Mouse (Mus musculus) hindbrain, embryonic 12.5 days (tissue): ENCODE data around the gene Mdn1. TPM values are rescaled to one million over a fixed set of nuclear protein-coding genes. Genes with fewer than 3 reads are reported as not detected.

Experiments
- ATAC-seq: fragments of 200-750 bp; cut with Nextera tagmentation; 2 replicates; pipeline ENCODE4 v1.8.0; 2017; ENCODE audit warnings: moderate TSS enrichment; ENCODE audit not compliant: low FRiP score
- H3K27ac ChIP-seq: fragments of 300-500 bp; sonication (generic); 2 replicates; pipeline ENCODE4 v1.5.1; 2016; ENCODE audit warnings: mild to moderate bottlenecking
- H3K27me3 ChIP-seq: fragments of 300-500 bp; sonication (generic); 2 replicates; pipeline ENCODE4 v1.6.1; 2016; ENCODE audit warnings: mild to moderate bottlenecking
- H3K36me3 ChIP-seq: fragments of 300-500 bp; sonication (generic); 2 replicates; pipeline ENCODE4 v1.6.1; 2016; ENCODE audit warnings: mild to moderate bottlenecking
- H3K4me1 ChIP-seq: fragments of 300-500 bp; sonication (generic); 2 replicates; pipeline ENCODE4 v1.6.1; 2016
- H3K4me2 ChIP-seq: fragments of 300-500 bp; sonication (generic); replicated peaks from 2 replicates; pipeline ENCODE4 v1.6.1; 2016; ENCODE audit warnings: mild to moderate bottlenecking
- H3K4me3 ChIP-seq: fragments of 300-500 bp; sonication (generic); 2 replicates; pipeline ENCODE4 v1.5.1; 2016; ENCODE audit warnings: mild to moderate bottlenecking
- H3K9ac ChIP-seq: fragments of 300-500 bp; sonication (generic); 2 replicates; pipeline ENCODE4 v1.6.1; 2016; ENCODE audit warnings: mild to moderate bottlenecking, moderate library complexity
- H3K9me3 ChIP-seq: fragments of 300-500 bp; sonication (generic); replicated peaks from 2 replicates; pipeline ENCODE4 v1.6.1; 2016; ENCODE audit warnings: mild to moderate bottlenecking
- WGBS: fragments of 180-500 bp; shearing (Covaris S2); methylation state at CpG from one replicate; pipeline ENCODE4 v1.1.7; 2016; 5-methylcytosine and 5-hydroxymethylcytosine counted together
- polyA plus RNA-seq: library from polyadenylated mRNA; unstranded; fragments of >200 nt; fragmentation: Nextera tagmentation; extraction: Ambion mirVana; gene quantifications from 2 replicates; pipeline ENCODE4 v1.2.1, GENCODE M21; 2016

The Mdn1 gene
- 15.9 and 17.5 TPM in 2 replicates for polyA plus RNA-seq

DNA sequence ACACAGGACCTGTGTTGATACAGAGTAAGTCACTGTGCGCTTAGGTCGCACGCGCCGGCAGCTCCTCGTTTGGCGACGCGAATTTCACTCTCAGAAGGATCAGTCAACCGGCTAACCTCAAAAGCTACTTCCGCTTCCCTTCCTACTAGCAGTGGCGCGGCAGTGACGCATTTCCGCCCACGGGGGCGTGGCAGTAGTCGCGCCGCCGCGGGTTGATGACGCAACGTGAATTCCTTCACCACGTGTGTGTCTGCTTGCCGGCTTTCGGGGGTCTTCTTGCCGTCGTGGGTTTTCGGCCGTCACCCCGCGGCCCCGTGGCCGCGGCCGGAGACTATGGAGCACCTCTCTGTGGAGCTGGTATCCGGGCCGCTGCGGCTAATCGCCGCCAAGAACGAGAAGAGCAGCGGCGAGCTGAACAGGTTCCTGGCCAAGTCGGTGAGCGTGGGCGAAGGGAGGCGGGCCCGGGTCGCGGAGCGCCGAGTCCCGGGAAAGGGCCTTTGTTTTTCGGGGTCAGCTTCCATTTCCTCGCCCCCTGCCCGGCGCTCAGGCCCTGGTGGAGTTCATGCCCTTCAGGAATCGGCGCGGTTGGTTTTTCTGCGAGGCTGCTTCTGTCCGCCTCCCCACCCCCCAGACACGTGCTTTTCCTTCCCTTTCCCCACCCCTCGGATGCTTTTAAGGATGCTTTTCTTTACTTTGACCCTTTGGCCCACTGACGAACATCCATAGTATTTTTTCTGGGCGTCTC is at the start of gene Mdn1:
Gene Mdn1 (plus strand): TSS at position 202 of the 745 bp plus-strand sequence.
- under 1% methylated on average over 67 of the region's 68 CpGs for WGBS

DNA sequence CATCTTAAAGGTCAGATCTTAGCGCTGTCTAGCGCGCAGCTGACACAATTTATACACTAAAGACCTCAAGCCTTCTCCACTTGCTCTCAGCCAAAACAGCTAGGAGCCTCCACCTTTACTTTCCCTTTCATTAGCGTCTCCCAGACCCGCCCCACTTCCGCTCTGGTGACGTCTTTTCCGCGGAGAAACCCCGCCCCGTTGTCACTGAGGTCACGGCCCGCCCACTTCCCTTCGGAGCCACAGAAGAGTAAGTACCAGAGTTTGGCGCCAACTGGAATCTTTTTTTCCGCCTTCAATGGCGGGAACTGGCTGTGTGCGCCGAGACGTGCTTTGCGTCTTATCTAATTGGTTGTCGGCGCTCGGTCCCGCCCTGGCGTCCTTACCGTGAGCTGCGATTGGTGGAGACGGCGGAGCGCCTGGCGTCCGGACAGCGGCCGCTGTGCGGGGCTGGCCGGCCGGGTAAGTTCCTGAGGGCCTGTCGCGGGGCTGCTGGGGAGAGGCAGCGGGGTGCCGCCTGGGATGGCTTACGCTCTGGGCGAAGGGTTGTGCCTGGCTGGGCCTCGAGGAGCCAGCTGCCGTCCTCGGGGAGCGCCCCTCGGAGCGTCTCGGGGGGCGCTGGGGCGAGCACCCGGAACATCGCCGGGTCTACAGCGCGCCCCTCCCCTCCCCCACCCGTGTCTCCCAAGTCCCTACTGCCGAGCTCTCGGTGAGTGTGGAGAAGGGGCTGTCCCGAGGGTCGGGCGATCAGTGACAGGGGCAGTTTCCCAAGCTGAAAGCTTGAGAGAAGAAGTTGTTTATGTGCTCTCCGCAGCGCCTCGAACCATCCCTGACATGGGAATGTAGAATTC is 41.7 kb upstream of the Mdn1 start, which contains the start of gene Casp8ap2:
Gene Casp8ap2 (plus strand): TSS at position 418 of the 848 bp plus-strand sequence.
- ATAC-seq: peak; percentile 100

More for the DNA sequence above, at the start of gene Mdn1:
- H3K36me3 ChIP-seq: peaks cover 10% of the 10 kb centered on the region; the same call in 1 of the 2 replicates
- peak within 1 kb of the TSS; percentile 95 for H3K4me3 ChIP-seq
- no peaks in the 10 kb centered on the region for H3K27me3 ChIP-seq
- H3K9ac ChIP-seq: peak within 1 kb of the TSS; percentile 76
- peaks cover 7% of the 10 kb centered on the region for H3K4me1 ChIP-seq
- peak within 1 kb of the TSS; percentile 76 for H3K27ac ChIP-seq
- ATAC-seq: peak; percentile 93
- H3K4me2 ChIP-seq: peak within 1 kb of the TSS; percentile 80
- no peaks in the 10 kb centered on the region for H3K9me3 ChIP-seq

DNA sequence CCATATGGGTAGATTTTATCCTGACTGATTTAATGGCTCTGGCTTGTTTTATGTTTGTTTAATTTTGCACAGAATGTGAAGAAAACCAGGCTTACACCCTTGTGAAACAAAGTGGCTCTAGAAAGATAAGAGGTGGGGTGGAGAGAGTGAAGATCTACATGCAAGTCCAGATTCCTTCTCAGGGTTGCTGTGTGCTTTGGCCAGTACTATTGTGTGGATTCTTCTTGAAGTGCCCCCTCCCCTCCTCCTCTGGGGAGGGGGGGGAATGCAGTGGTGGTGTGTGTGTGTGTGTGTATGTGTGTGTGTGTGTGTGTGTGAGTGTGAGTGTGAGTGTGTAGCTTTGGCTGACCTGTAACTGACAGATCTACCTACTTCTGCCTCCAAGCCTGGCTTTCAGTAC is 35.3 kb upstream of the Mdn1 start:
- no peak for ATAC-seq
- no peak overlapping the region for H3K4me3 ChIP-seq

More for the DNA sequence above, 41.7 kb upstream of the Mdn1 start, which contains the start of gene Casp8ap2:
- H3K4me1 ChIP-seq: peaks cover 15% of the 10 kb centered on the region
- WGBS: under 1% methylated on average over 66 of the region's 67 CpGs
- peak within 1 kb of the TSS; percentile 83 for H3K27ac ChIP-seq
- H3K9ac ChIP-seq: peak within 1 kb of the TSS; percentile 88
- H3K9me3 ChIP-seq: no peaks in the 10 kb centered on the region
- no peaks in the 10 kb centered on the region for H3K27me3 ChIP-seq
- peak within 1 kb of the TSS; percentile 83 for H3K4me2 ChIP-seq
- peak within 1 kb of the TSS; percentile 93 for H3K4me3 ChIP-seq
- H3K36me3 ChIP-seq: no peaks in the 10 kb centered on the region

DNA sequence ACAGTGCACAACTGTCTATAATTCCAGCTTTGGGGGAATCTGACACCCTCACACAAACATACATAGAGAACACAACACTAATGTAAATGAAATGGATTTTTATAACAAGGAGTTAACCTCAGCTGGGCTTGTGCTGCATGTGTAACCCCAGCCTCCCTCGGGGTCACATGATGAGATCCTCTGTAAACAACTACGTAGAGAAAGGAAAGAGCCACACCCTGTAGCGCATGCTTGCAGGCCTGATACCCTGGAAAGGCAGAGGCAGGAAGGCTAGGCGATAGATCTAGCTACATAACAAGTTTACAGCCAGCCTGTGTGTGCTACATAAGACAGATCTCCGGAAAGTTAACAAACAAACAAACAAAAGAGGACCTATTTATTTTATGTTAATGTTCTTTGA is 5.2 kb upstream of the Mdn1 start:
- no peaks in the 10 kb centered on the region for H3K27me3 ChIP-seq
- H3K27ac ChIP-seq: no peak overlapping the region
- ATAC-seq: no peak
- no peak overlapping the region for H3K9ac ChIP-seq
- no peak overlapping the region for H3K4me3 ChIP-seq
- 83% methylated on average over 5 of the region's 5 CpGs for WGBS
- no peak overlapping the region for H3K4me2 ChIP-seq
- H3K9me3 ChIP-seq: no peaks in the 10 kb centered on the region
- peaks cover 24% of the 10 kb centered on the region for H3K36me3 ChIP-seq
- H3K4me1 ChIP-seq: no peaks in the 10 kb centered on the region

More for the DNA sequence above, 35.3 kb upstream of the Mdn1 start:
- no peaks in the 10 kb centered on the region for H3K27me3 ChIP-seq
- H3K9ac ChIP-seq: 0 out of 2 replicates have a peak overlapping the region, but pooled peaks have one; percentile 13
- no peaks in the 10 kb centered on the region for H3K9me3 ChIP-seq
- H3K4me2 ChIP-seq: no peak overlapping the region
- 0 out of 2 replicates have a peak, but pooled peaks cover 5% of the 10 kb centered on the region for H3K36me3 ChIP-seq
- H3K4me1 ChIP-seq: peaks cover 6% of the 10 kb centered on the region
- no peak overlapping the region for H3K27ac ChIP-seq

DNA sequence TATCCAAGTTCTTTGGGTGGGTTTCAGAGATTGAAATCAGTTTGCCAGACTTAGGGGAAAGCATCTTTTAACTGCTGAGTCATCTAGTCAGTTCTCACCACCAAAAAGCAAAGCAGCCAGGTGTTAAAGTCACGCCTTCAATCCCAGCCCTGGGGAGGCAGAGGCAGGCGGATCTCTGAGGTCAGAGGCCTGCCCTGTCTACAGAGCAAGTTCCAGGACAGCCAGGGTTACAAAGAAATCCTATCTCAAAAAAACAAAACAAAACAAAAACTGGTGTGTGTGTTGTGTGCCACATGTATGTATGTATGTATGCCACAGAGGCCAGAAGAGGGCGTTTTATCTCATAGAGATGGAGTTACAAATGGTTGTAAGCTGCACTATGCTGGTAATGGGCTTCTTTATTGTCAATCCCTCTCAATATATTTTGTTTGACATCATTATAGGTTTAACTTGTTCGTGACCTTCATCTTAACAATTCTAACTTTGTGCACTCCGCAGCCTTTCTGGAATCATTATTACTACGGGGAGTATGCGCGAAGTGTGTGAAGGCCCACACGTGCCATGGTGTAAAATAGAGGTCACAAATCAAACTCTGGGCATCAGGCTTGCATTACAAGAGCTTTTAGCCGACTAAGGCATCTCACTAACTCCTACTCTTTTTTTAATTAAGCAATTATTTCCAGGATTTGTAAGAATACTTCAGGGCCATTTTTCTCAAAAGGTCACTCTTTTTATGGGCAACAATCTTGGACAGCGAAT is 594 bp upstream of the Mdn1 start:
- H3K4me3 ChIP-seq: peak overlapping the region; percentile 95
- H3K9ac ChIP-seq: peak overlapping the region; percentile 76
- H3K27ac ChIP-seq: peak overlapping the region; percentile 76
- H3K4me2 ChIP-seq: peak overlapping the region; percentile 80
- H3K4me1 ChIP-seq: peaks cover 7% of the 10 kb centered on the region
- no peaks in the 10 kb centered on the region for H3K9me3 ChIP-seq
- ATAC-seq: peak; percentile 41
- peaks cover 15% of the 10 kb centered on the region; the same call in 1 of the 2 replicates for H3K36me3 ChIP-seq
- H3K27me3 ChIP-seq: no peaks in the 10 kb centered on the region
- 58% methylated on average over 11 of the region's 11 CpGs for WGBS

DNA sequence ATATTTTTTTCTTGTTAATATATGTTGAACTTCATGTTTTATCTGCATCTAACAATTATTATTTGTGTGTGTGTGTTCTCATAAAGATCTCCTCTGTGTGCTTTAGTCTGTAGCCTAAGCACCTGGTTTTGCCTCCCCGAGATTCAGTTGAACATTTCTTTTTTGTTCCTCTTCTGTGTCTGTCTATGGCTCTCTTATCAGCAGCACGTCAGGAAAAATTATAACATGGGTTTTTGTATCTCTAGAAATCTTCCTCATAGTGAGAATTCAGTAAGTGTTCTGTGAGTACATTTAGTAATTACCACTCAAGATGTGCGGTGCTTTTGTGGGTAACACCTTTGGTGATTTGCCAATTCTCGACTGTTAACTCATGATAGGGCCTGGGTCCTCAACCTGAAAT is 8.9 kb downstream of the Mdn1 start:
- H3K36me3 ChIP-seq: peaks cover 56% of the 10 kb centered on the region
- ATAC-seq: no peak
- H3K27me3 ChIP-seq: no peaks in the 10 kb centered on the region
- H3K9ac ChIP-seq: no peak overlapping the region
- no peak overlapping the region for H3K4me3 ChIP-seq
- H3K9me3 ChIP-seq: no peaks in the 10 kb centered on the region
- H3K4me2 ChIP-seq: no peak overlapping the region
- H3K27ac ChIP-seq: no peak overlapping the region
- no peaks in the 10 kb centered on the region for H3K4me1 ChIP-seq
- WGBS: 93% methylated on average over 4 of the region's 4 CpGs

DNA sequence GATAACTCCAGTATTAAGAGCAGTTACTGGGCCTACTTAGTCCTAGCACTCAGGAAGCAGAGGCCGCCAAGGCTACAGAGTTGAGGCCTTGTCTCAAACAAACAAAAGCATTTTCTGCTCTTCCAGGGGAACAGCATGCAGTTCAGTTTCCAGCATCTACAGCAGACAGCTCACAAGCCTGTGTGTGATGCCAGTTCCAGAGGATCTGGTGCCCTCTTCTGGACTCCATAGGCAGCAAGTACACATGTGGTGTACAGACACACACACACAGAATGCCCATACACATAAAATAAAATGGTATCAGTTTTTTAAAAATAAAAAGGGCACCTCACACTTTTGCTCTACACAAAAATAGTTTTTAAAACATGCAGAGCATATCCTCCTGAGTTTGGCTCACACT is 11.4 kb downstream of the Mdn1 start:
- WGBS: 90% methylated on average over 1 of the region's 1 CpGs
- H3K27me3 ChIP-seq: no peaks in the 10 kb centered on the region
- H3K36me3 ChIP-seq: peaks cover 68% of the 10 kb centered on the region
- no peak overlapping the region for H3K4me2 ChIP-seq
- no peak for ATAC-seq
- no peaks in the 10 kb centered on the region for H3K9me3 ChIP-seq
- no peak overlapping the region for H3K4me3 ChIP-seq
- H3K4me1 ChIP-seq: no peaks in the 10 kb centered on the region
- no peak overlapping the region for H3K27ac ChIP-seq
- H3K9ac ChIP-seq: no peak overlapping the region

DNA sequence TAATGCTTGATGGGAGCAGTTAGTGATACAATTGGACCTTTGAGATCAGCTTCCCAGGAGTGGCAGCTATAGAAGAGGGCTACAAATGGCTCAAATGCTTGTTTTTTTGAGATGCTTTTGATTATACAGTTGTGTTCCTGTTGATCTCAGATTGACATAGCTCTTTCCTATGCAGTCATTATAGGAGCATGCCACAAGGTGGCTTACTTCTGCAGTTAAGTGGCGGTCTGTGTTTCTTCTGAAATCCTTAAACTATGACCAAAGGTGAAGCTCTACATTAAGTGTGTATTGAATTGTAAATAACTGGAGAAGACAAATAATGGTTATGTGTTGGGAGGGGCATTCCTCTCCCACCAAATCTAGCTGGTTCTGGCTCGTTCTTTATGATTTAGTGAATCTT is 12.9 kb downstream of the Mdn1 start:
- no peak overlapping the region for H3K9ac ChIP-seq
- no peaks in the 10 kb centered on the region for H3K27me3 ChIP-seq
- H3K27ac ChIP-seq: no peak overlapping the region
- no peaks in the 10 kb centered on the region for H3K4me1 ChIP-seq
- no peak overlapping the region for H3K4me2 ChIP-seq
- H3K36me3 ChIP-seq: peaks cover 69% of the 10 kb centered on the region
- H3K9me3 ChIP-seq: no peaks in the 10 kb centered on the region
- ATAC-seq: no peak
- WGBS: 89% methylated on average over 2 of the region's 2 CpGs
- no peak overlapping the region for H3K4me3 ChIP-seq

DNA sequence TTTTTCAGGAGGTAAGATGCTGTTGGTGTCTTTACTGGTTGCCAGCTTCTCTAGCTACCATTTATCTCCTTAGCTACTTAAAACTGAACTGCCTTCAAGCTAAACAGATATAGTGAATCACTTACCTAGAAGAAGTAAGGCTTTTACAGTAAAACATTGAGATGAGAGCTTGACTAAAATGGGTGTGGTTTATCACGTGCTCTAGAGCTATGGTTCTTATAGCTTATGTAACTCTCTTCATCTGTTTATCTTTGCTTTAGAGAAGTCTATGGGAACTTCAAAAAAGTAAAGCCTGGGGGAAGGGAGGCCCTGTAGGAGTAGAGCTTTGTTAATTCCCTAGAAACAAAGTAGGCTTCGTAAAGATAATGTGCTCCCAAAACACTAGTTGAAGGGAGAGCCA is 17.1 kb downstream of the Mdn1 start:
- ATAC-seq: no peak
- Histone ChIP-seq H3K9ac (no peak overlapping the region), H3K36me3 (peaks cover 77% of the 10 kb centered on the region), H3K27me3 (no peaks in the 10 kb centered on the region), H3K4me1 (no peaks in the 10 kb centered on the region), H3K9me3 (no peaks in the 10 kb centered on the region), H3K4me3 (no peak overlapping the region), H3K27ac (no peak overlapping the region), H3K4me2 (no peak overlapping the region)
- whole genome bisulfite sequencing: 88% methylated on average over 2 of the region's 2 CpGs

DNA sequence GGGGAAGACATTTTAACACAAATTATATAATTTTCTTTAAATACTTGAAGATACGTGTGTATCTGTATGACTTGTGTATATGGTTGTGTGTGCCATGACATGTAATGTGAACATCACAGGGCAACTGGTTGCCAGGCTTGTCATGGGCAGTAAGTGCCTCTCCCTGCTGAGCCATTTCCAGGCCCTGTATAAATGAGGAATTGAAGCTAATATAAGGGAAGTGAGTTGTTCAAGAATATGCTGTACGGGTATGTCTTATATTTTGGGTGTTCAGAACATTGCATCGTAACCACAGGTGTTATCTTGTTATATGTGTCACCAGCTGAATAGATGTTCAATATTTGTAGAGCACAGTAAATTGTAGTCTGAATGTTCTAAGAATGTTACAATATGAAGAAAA is 20.6 kb downstream of the Mdn1 start:
- no peak overlapping the region for H3K4me3 ChIP-seq
- no peak overlapping the region for H3K9ac ChIP-seq
- no peak for ATAC-seq
- no peaks in the 10 kb centered on the region for H3K9me3 ChIP-seq
- no peaks in the 10 kb centered on the region for H3K4me1 ChIP-seq
- peaks cover 73% of the 10 kb centered on the region for H3K36me3 ChIP-seq
- 95% methylated on average over 3 of the region's 3 CpGs for WGBS
- H3K27ac ChIP-seq: no peak overlapping the region
- H3K27me3 ChIP-seq: no peaks in the 10 kb centered on the region
- H3K4me2 ChIP-seq: no peak overlapping the region

DNA sequence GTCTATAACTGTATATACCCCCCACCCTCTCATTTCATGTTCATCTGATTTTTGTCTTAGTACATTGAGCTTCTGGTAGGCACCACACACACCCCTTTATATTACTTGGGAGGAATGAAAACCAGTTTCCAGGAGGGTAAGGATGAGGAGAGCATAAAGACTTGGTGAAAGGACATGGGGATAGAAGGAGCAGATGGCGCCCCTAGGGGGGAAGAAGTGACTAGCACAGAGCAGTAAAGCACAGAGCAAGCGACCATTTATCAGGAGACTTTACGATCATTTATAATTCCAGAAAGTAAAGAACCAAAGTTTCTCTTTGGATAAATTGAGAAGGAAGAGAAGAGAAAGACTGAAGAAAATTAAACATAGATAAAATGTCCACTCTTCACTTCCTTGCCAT is 23.9 kb downstream of the Mdn1 start:
- Histone ChIP-seq H3K36me3 (peaks cover 66% of the 10 kb centered on the region), H3K4me3 (no peak overlapping the region), H3K27me3 (no peaks in the 10 kb centered on the region), H3K9ac (no peak overlapping the region), H3K4me1 (no peaks in the 10 kb centered on the region), H3K9me3 (no peaks in the 10 kb centered on the region), H3K4me2 (no peak overlapping the region), H3K27ac (no peak overlapping the region)
- WGBS: 78% methylated on average over 3 of the region's 3 CpGs
- ATAC-seq: no peak

DNA sequence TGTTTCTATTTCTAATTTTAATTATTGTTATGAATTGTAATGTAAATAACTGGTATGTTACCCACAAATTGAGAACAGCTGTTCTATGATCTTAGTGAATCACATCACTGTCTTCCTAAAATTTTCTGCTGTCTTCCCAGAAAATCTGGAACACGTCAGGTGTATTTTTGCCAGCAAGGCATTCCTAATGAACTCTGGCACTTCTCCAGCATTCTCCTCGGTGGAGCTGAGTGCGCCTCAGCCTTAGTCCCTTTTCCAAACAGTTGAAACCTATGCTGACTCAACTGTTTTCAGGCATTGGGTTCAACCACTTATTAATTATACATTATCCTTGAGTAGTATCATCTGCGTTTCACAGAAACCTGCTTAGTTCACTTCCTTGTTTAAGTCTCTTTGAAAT is 25.6 kb downstream of the Mdn1 start:
- Histone ChIP-seq H3K27ac (no peak overlapping the region), H3K27me3 (no peaks in the 10 kb centered on the region), H3K9ac (no peak overlapping the region), H3K36me3 (peaks cover 59% of the 10 kb centered on the region), H3K4me3 (no peak overlapping the region), H3K4me1 (no peaks in the 10 kb centered on the region), H3K4me2 (no peak overlapping the region), H3K9me3 (no peaks in the 10 kb centered on the region)
- no peak for ATAC-seq
- 86% methylated on average over 4 of the region's 4 CpGs for WGBS
